Mouse (Mus musculus): ENCODE measurements around the gene Abhd10.
A peak's percentile ranks its signal among the peaks of the same experiment; 100 is the strongest.

Abhd10 gene

GRCm38 (mm10) chr16:45724742-45725102 lies 18.0 kb downstream of the Abhd10 start:
- no peak for DNase-seq (ENCODE audit: low spot score)

GRCm38 (mm10) chr16:45724061-45724741 lies 18.6 kb downstream of the Abhd10 start, which contains the start of gene Tagln3:
TSS of gene Tagln3 (minus strand) at chr16:45724608.
- peak; percentile 10 for DNase-seq (ENCODE audit: low spot score)

- no peak for DNase-seq (ENCODE audit: low spot score)
These were observed 19.4 kb downstream of the Abhd10 start for GRCm38 (mm10) chr16:45723172-45723901.

- DNase-seq (ENCODE audit: low spot score), result no peak
These were observed 20.2 kb downstream of the Abhd10 start for GRCm38 (mm10) chr16:45722460-45722951.

GRCm38 (mm10) chr16:45720022-45720630 lies 22.6 kb downstream of the Abhd10 start:
- no peak for DNase-seq (ENCODE audit: low spot score)

GRCm38 (mm10) chr16:45718296-45718695 lies 24.5 kb downstream of the Abhd10 start:
- DNase-seq (ENCODE audit: low spot score), result no peak

- DNase-seq (ENCODE audit: low spot score), result no peak
These were observed 28.1 kb downstream of the Abhd10 start for GRCm38 (mm10) chr16:45714489-45715150.

GRCm38 (mm10) chr16:45713878-45714277 lies 28.9 kb downstream of the Abhd10 start:
- no peak for DNase-seq (ENCODE audit: low spot score)

GRCm38 (mm10) chr16:45713261-45713660 lies 29.5 kb downstream of the Abhd10 start:
- DNase-seq (ENCODE audit: low spot score), result no peak

GRCm38 (mm10) chr16:45711263-45711662 lies 31.5 kb downstream of the Abhd10 start:
- DNase-seq (ENCODE audit: low spot score), result no peak

GRCm38 (mm10) chr16:45699301-45699700 lies 43.5 kb downstream of the Abhd10 start:
- DNase-seq (ENCODE audit: low spot score), result no peak

- DNase-seq (ENCODE audit: low spot score), result no peak
These were observed 44.8 kb downstream of the Abhd10 start for GRCm38 (mm10) chr16:45697996-45698395.

- DNase-seq (ENCODE audit: low spot score), result no peak
These were observed 47.2 kb downstream of the Abhd10 start for GRCm38 (mm10) chr16:45695445-45696160.

- DNase-seq (ENCODE audit: low spot score), result no peak
These were observed 49.2 kb downstream of the Abhd10 start, which contains the start of gene Tmprss7 for GRCm38 (mm10) chr16:45693558-45693957. TSS of gene Tmprss7 (minus strand) at chr16:45693658.

- no peak for DNase-seq (ENCODE audit: low spot score)
These were observed 49.9 kb downstream of the Abhd10 start for GRCm38 (mm10) chr16:45692851-45693250.

GRCm38 (mm10) chr16:45690178-45690577 lies 52.6 kb downstream of the Abhd10 start:
- peak; percentile 25 for DNase-seq (ENCODE audit: low spot score)

GRCm38 (mm10) chr16:45686833-45687232 lies 55.9 kb downstream of the Abhd10 start:
- no peak for DNase-seq (ENCODE audit: low spot score)

- DNase-seq (ENCODE audit: low spot score), result no peak
These were observed 57.5 kb downstream of the Abhd10 start for GRCm38 (mm10) chr16:45685295-45685694.

GRCm38 (mm10) chr16:45684815-45685214 lies 57.9 kb downstream of the Abhd10 start:
- DNase-seq (ENCODE audit: low spot score), result no peak
